Mouse (Mus musculus) forebrain, embryonic 13.5 days (tissue): ENCODE results near the gene Atp6v0d1. TPM values are rescaled to one million over a fixed set of nuclear protein-coding genes. Genes with fewer than 3 reads are reported as not detected.

Source experiments
- ATAC-seq: fragments of 200-750 bp; cut with Nextera tagmentation; 2 replicates; pipeline ENCODE4 v1.8.0; 2017
- H3K27ac ChIP-seq: fragments of 300-500 bp; sonication (generic); 2 replicates; pipeline ENCODE4 v1.5.1; 2015; ENCODE audit warnings: inconsistent platforms, mild to moderate bottlenecking, moderate library complexity
- H3K27me3 ChIP-seq: fragments of 300-500 bp; sonication (generic); 2 replicates; pipeline ENCODE4 v1.6.1; 2015; ENCODE audit warnings: mild to moderate bottlenecking, inconsistent platforms
- H3K36me3 ChIP-seq: fragments of 300-500 bp; sonication (generic); 2 replicates; pipeline ENCODE4 v1.6.1; 2015; ENCODE audit warnings: mild to moderate bottlenecking, inconsistent platforms; ENCODE audit not compliant: poor library complexity, severe bottlenecking
- H3K4me1 ChIP-seq: fragments of 300-500 bp; sonication (generic); 2 replicates; pipeline ENCODE4 v1.6.1; 2015; ENCODE audit warnings: inconsistent platforms
- H3K4me2 ChIP-seq: fragments of 300-500 bp; sonication (generic); 2 replicates; pipeline ENCODE4 v1.6.1; 2015; ENCODE audit warnings: inconsistent platforms, mild to moderate bottlenecking, moderate library complexity
- H3K4me3 ChIP-seq: fragments of 300-500 bp; sonication (generic); 2 replicates; pipeline ENCODE4 v1.5.1; 2015; ENCODE audit warnings: mild to moderate bottlenecking, inconsistent platforms
- H3K9ac ChIP-seq: fragments of 300-500 bp; sonication (generic); 2 replicates; pipeline ENCODE4 v1.6.1; 2015; ENCODE audit warnings: mild to moderate bottlenecking, inconsistent platforms
- H3K9me3 ChIP-seq: fragments of 300-500 bp; sonication (generic); replicated peaks from 2 replicates; pipeline ENCODE4 v1.6.1; 2016; ENCODE audit warnings: inconsistent platforms
- WGBS: fragments of 180-500 bp; shearing (Covaris S2); methylation state at CpG from one replicate; pipeline ENCODE4 v1.1.7; 2015; 5-methylcytosine and 5-hydroxymethylcytosine counted together
- polyA plus RNA-seq: library from polyadenylated mRNA; unstranded; fragments of >200 nt; fragmentation: Nextera tagmentation; extraction: Ambion mirVana; gene quantifications from 2 replicates; pipeline ENCODE4 v1.2.1, GENCODE M21; 2015

Atp6v0d1 gene
- polyA plus RNA-seq, 1 experiment from 2014 or later, result 136 TPM

DNA sequence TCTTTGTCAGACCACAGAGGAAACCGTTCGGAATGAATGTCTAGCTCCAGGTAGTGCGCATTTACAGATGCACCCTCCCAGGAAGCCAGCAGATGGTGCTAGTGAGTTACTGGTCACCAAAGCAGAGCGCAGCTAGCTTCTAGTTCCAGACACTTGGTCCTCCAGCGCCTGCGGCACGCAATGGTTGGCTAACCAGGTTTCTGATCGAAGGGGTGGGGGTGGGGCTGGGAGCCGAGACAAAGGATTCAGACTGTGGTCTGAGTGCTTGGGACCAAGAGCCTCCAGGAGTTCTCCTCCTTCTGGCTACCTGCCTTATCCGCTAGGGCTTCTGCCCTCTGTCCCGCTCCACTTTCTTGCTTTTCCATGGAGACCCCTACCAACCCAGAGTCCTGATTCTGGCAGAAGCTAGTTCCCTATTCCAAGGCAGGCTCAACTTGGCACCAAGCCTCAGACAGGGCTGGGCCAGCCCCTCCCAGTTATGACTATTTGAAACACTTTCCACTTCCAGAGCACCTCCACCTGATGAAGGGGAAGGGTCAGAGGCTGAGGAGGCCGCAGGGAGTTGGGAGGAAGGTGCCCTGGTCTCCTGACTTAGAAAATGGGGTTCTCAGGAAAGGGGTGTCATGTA lies 49.7 kb downstream of the Atp6v0d1 start:
- peak; percentile 46 for ATAC-seq
- H3K36me3 ChIP-seq, result no peaks in the 10 kb centered on the region
- H3K9ac ChIP-seq, result no peak overlapping the region
- H3K27ac ChIP-seq, result no peak overlapping the region
- 11% methylated on average over 12 of the region's 12 CpGs for WGBS
- H3K9me3 ChIP-seq, result no peaks in the 10 kb centered on the region
- peaks cover 32% of the 10 kb centered on the region for H3K27me3 ChIP-seq
- H3K4me3 ChIP-seq, result no peak overlapping the region; the same call in 1 of the 2 replicates
- peaks cover 35% of the 10 kb centered on the region for H3K4me1 ChIP-seq
- peak overlapping the region; percentile 48 for H3K4me2 ChIP-seq

DNA sequence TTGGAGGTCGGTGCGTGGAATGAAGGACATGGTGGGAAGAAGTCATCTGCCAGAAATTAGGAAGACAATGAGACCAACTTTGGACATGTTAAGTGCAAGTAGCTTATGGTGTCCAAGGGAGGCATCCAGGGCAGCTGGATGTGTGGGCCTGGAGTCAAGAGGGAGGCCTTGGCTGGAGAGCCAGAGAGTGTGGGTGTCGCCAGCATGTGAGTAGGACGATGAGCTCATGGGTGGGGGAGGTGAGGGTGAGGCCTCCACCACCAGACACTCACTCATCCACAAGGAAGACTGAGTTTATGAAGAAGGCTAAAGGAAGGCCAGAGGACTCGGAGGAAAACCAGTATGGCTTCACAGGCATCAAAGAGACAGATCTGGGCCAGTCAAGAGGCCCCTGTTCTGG lies 51.2 kb downstream of the Atp6v0d1 start:
- no peak for ATAC-seq
- no peaks in the 10 kb centered on the region for H3K36me3 ChIP-seq
- 77% methylated on average over 5 of the region's 5 CpGs for WGBS
- no peak overlapping the region for H3K4me3 ChIP-seq
- no peak overlapping the region for H3K27ac ChIP-seq
- H3K9ac ChIP-seq, result no peak overlapping the region
- peaks cover 30% of the 10 kb centered on the region for H3K27me3 ChIP-seq
- H3K4me1 ChIP-seq, result peaks cover 24% of the 10 kb centered on the region
- H3K4me2 ChIP-seq, result no peak overlapping the region
- H3K9me3 ChIP-seq, result no peaks in the 10 kb centered on the region

DNA sequence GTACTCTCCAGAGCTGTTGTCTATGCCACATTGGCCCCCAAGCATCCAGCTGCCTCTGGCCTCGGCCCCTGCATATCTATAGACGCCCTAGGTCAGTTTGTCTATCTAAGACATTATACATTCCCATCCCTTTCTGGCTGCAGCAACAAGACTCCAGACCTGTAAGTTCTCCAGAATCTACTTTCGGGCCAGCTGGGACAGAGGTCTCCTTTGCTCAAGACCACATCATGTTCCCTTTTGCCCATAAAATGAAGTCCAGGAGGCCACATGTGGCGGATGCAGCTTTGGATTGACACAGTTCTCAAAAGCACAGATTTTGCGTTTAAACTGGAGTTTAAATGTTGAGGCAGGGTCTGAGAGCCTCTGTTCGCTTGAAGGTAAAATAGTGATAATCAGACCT lies 51.7 kb downstream of the Atp6v0d1 start:
- no peak for ATAC-seq
- Histone ChIP-seq H3K4me1 (peaks cover 20% of the 10 kb centered on the region), H3K4me2 (no peak overlapping the region), H3K27me3 (peaks cover 25% of the 10 kb centered on the region), H3K9ac (no peak overlapping the region), H3K36me3 (no peaks in the 10 kb centered on the region), H3K4me3 (no peak overlapping the region), H3K9me3 (no peaks in the 10 kb centered on the region), H3K27ac (no peak overlapping the region)
- 91% methylated on average over 6 of the region's 6 CpGs for WGBS

- Histone ChIP-seq H3K9me3 (no peaks in the 10 kb centered on the region), H3K36me3 (no peaks in the 10 kb centered on the region), H3K4me3 (no peak overlapping the region), H3K27ac (no peak overlapping the region), H3K9ac (no peak overlapping the region), H3K4me1 (0 out of 2 replicates have a peak, but pooled peaks cover 6% of the 10 kb centered on the region), H3K4me2 (no peak overlapping the region), H3K27me3 (no peaks in the 10 kb centered on the region)
- ATAC-seq, result no peak
- 61% methylated on average over 12 of the region's 12 CpGs for WGBS
Observed at GRCm38 (mm10) chr8:105509997-105510735, 55.7 kb downstream of the Atp6v0d1 start.

DNA sequence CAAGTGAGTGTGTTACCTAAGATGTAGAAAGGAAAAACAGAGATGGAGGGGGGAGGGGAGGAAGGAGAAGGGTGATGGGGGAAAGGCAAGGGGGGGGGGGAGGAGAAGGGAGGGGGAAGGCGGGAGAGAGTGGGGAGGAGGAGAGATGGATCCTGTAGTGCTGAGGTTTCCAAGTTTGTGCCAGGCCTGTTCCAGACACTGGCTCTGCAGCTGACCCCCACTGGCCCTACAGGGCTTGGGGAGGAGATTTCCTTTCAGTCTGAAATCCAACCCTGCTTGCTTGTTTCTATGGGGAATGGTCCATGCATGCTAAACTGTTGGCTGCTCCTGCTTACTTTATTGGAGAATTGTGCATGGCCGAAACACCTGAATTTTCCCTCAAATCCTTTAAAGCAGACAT lies 57.1 kb downstream of the Atp6v0d1 start:
- no peaks in the 10 kb centered on the region for H3K27me3 ChIP-seq
- H3K9ac ChIP-seq, result no peak overlapping the region
- no peak for ATAC-seq
- H3K4me2 ChIP-seq, result no peak overlapping the region
- no peak overlapping the region for H3K27ac ChIP-seq
- 0 out of 2 replicates have a peak, but pooled peaks cover 6% of the 10 kb centered on the region for H3K4me1 ChIP-seq
- WGBS, result 57% methylated on average over 1 of the region's 2 CpGs
- H3K4me3 ChIP-seq, result no peak overlapping the region
- no peaks in the 10 kb centered on the region for H3K36me3 ChIP-seq
- H3K9me3 ChIP-seq, result no peaks in the 10 kb centered on the region

DNA sequence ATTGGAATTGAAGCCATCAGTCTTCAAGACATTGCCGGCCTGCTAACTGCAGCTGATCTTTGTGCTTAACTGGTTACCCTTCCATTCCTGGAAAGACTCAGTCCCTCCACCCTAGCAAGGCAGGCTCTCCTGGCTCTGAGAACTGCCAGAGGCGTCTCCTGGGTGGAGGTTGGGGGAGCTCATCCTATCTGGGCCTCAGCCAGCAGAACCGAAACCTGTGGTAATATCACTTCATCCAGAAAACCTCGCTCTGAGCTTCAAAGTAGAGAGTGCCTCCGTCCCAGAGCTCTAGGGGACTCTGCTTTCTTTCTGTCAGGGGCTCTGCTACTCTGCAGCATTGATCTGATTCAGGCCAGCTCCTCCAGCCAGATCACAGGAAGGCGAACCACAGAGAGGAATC lies 58.9 kb downstream of the Atp6v0d1 start:
- 84% methylated on average over 6 of the region's 6 CpGs for WGBS

GRCm38 (mm10) chr8:105504617-105505016 lies 61.2 kb downstream of the Atp6v0d1 start:
- 92% methylated on average over 3 of the region's 3 CpGs for WGBS
- Histone ChIP-seq H3K4me2 (no peak overlapping the region), H3K9ac (no peak overlapping the region), H3K36me3 (no peaks in the 10 kb centered on the region), H3K27me3 (no peaks in the 10 kb centered on the region), H3K27ac (no peak overlapping the region), H3K4me3 (no peak overlapping the region), H3K4me1 (0 out of 2 replicates have a peak, but pooled peaks cover 9% of the 10 kb centered on the region), H3K9me3 (no peaks in the 10 kb centered on the region)
- no peak for ATAC-seq

More for the DNA sequence above, 58.9 kb downstream of the Atp6v0d1 start:
- no peaks in the 10 kb centered on the region for H3K27me3 ChIP-seq
- no peak overlapping the region for H3K27ac ChIP-seq
- H3K36me3 ChIP-seq, result no peaks in the 10 kb centered on the region
- no peaks in the 10 kb centered on the region for H3K9me3 ChIP-seq
- H3K4me3 ChIP-seq, result no peak overlapping the region
- H3K4me1 ChIP-seq, result 0 out of 2 replicates have a peak, but pooled peaks cover 9% of the 10 kb centered on the region
- H3K4me2 ChIP-seq, result no peak overlapping the region
- no peak overlapping the region for H3K9ac ChIP-seq
- ATAC-seq, result no peak

- Histone ChIP-seq H3K27me3 (no peaks in the 10 kb centered on the region), H3K9me3 (no peaks in the 10 kb centered on the region), H3K9ac (no peak overlapping the region), H3K27ac (no peak overlapping the region), H3K36me3 (no peaks in the 10 kb centered on the region), H3K4me3 (no peak overlapping the region), H3K4me1 (peaks cover 23% of the 10 kb centered on the region), H3K4me2 (no peak overlapping the region)
- WGBS, result 77% methylated on average over 12 of the region's 12 CpGs
- ATAC-seq, result no peak
Observed at GRCm38 (mm10) chr8:105499787-105500186, 66.1 kb downstream of the Atp6v0d1 start.

DNA sequence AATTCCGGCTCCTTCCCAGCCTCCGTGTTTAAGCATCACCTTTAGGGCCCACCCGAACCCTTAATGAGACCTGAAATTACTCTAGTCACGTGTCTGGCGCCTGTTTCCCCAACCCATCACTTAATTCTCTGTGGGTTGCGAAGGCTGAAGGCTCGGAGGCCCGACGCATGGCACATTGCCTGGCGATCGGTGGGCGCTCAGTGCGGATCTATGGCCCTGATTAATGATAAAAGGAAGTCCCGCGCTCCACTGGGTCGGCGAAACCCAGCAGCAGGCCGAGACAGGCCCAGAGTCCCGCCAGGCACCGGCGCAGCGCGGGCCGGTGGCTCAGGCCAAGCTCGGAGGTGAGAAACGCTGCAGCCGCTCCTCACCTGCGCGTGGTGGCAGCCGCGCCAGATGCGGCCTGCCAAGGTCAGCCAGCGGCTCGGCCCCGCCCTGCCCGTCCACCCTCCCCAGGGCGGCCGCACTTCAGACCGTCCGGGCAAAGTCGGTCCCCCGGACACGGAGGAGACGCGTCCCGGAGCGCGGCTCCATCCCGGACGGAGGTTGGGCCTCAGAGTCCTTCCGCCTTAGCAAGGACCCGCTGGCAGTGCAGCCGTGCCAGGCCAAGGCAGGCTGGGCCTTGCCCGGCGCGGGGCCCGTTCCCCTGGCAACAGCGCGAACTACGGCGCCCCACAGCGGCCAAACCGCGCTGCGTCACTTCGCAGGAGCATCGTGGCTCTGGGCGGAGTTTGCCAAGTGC lies 69.2 kb downstream of the Atp6v0d1 start, which contains the start of gene Zdhhc1:
TSS of gene Zdhhc1 (minus strand) at position 464 of the 742 bp plus-strand sequence.
- WGBS, result under 1% methylated on average over 63 of the region's 68 CpGs
- no peaks in the 10 kb centered on the region for H3K36me3 ChIP-seq
- peak within 1 kb of the TSS; percentile 68; the same call in 1 of the 2 replicates for H3K27ac ChIP-seq
- no peaks in the 10 kb centered on the region for H3K9me3 ChIP-seq
- H3K9ac ChIP-seq, result peak within 1 kb of the TSS; percentile 90
- peak; percentile 93 for ATAC-seq
- H3K4me2 ChIP-seq, result peak within 1 kb of the TSS; percentile 95
- peaks cover 20% of the 10 kb centered on the region for H3K4me1 ChIP-seq
- peak within 1 kb of the TSS; percentile 89 for H3K4me3 ChIP-seq
- no peaks in the 10 kb centered on the region for H3K27me3 ChIP-seq

DNA sequence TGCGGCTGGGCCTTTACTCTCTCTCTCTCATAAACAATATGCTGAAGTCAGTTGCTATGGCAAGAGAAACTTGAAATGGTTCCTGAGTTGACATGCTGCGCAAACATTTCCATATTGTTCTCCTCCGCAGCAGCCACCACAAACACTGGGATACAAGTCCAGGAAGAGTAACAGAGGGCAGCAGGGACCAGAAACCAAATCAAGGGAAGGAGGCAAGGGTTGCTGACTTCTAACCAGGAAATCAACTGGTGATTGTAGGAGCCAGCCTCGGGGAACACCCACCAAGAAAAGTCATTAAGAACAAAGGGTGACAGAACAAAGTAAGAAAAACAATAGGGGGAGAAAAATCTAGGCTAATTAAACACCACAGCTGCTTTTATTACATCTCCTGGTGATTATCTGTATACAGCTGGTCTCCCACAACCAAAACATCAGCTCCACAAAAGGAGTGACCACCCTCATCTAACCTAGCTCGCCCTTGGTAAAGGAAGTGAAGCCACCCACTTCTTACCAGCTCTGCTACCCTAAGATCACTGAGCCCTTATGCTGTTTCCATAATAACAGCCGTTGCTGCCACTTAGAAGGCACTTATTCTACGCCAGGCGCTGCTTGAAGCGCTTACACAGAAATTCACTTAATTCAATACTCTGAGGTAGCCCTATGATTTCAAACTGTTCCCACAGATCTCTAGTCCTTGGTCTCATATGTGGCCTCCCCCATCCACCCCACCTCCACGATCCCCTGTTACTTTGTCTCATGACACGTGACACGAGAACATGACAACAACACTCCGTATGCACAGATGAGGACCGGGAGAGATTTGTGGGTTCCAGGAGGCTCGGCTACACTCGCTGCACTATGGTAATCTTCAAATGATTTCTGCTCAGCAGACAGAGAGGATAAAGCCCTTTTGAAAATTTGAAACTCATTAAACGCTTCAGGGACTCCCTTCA lies 70.2 kb downstream of the Atp6v0d1 start:
- Histone ChIP-seq H3K9me3 (no peaks in the 10 kb centered on the region), H3K27ac (peak overlapping the region; percentile 68; the same call in 1 of the 2 replicates), H3K27me3 (no peaks in the 10 kb centered on the region), H3K4me2 (peak overlapping the region; percentile 95), H3K9ac (peak overlapping the region; percentile 90; the same call in 1 of the 2 replicates), H3K36me3 (no peaks in the 10 kb centered on the region), H3K4me1 (peaks cover 20% of the 10 kb centered on the region), H3K4me3 (peak overlapping the region; percentile 89)
- peak; percentile 46; the same call in 1 of the 2 replicates for ATAC-seq
- 23% methylated on average over 17 of the region's 17 CpGs for WGBS

GRCm38 (mm10) chr8:105494566-105494965 lies 71.3 kb downstream of the Atp6v0d1 start:
- Histone ChIP-seq H3K27me3 (no peaks in the 10 kb centered on the region), H3K27ac (peak overlapping the region; percentile 1; the same call in 1 of the 2 replicates), H3K9me3 (no peaks in the 10 kb centered on the region), H3K4me2 (no peak overlapping the region), H3K4me1 (peaks cover 20% of the 10 kb centered on the region), H3K36me3 (no peaks in the 10 kb centered on the region), H3K4me3 (no peak overlapping the region), H3K9ac (no peak overlapping the region)
- whole genome bisulfite sequencing, result 93% methylated on average over 3 of the region's 3 CpGs
- ATAC-seq, result no peak
